In genomic region chr16:13269426-13269825, GRCm38 (mm10) we compare ENCODE assay signal across 26 mouse cellular contexts. TPM values are rescaled to one million over a fixed set of nuclear protein-coding genes. Genes with fewer than 3 reads are reported as not detected.
A peak's percentile ranks its signal among the peaks of the same experiment; 100 is the strongest.
DNase-seq lines count a peak whose midpoint lies in the region; ATAC-seq and TF ChIP-seq lines count a peak whose summit lies in the region.
"Had no signal": no experiment of that assay in that cellular context is flagged by ENCODE, and none has a peak within 500 bp of the region (broad histone marks: within the 10 kb centered on the region; RNA-seq: fewer than 3 reads in every experiment).

No protein-coding gene starts in this region.

- 56% methylated on average over 2 of the region's 2 CpGs for WGBS in embryonic facial prominence, embryonic 11.5 days
- 59% methylated on average over 2 of the region's 2 CpGs for WGBS in embryonic facial prominence, embryonic 10.5 days
- 45% methylated on average over 2 of the region's 2 CpGs for WGBS in embryonic facial prominence, embryonic 14.5 days
- WGBS in limb, embryonic 14.5 days = 64% methylated on average over 2 of the region's 2 CpGs

- H3K4me1 ChIP-seq in embryonic facial prominence, embryonic 11.5 days (ENCODE audit: control insufficient read depth, insufficient read depth, low read length) = no peaks in the 10 kb centered on the region
- H3K4me1 ChIP-seq in embryonic facial prominence, embryonic 10.5 days = peaks cover 9% of the 10 kb centered on the region
- no peaks in the 10 kb centered on the region for H3K4me1 ChIP-seq in ES-E14 (ENCODE audit: control insufficient read depth in 2 of 2, insufficient read depth in 2 of 2, low read length in 2 of 2, poor library complexity in 1 of 2)
- no peaks in the 10 kb centered on the region for H3K4me1 ChIP-seq in embryonic facial prominence, embryonic 14.5 days (ENCODE audit: control insufficient read depth, insufficient read depth, low read length)
- no peaks in the 10 kb centered on the region for H3K4me1 ChIP-seq in limb, embryonic 14.5 days (ENCODE audit: control insufficient read depth, insufficient read depth, low read length)
- H3K4me1 ChIP-seq: intestine, embryonic 15.5 days had no signal

- no peak overlapping the region for H3K9ac ChIP-seq in embryonic facial prominence, embryonic 11.5 days (replicated peaks; ENCODE audit: low read length)
- H3K9ac ChIP-seq in ES-E14 (ENCODE audit: insufficient read depth, low read depth, low read length, poor library complexity, severe bottlenecking) = 0 out of 2 replicates have a peak overlapping the region, but pooled peaks have one; percentile 3
- no peak overlapping the region for H3K9ac ChIP-seq in embryonic facial prominence, embryonic 14.5 days (ENCODE audit: low read depth, low read length)
- H3K9ac ChIP-seq in limb, embryonic 14.5 days (ENCODE audit: low read depth, low read length, severe bottlenecking) = no peak overlapping the region
- H3K9ac ChIP-seq: forebrain, embryonic 13.5 days; forebrain, postnatal 0 days; heart, embryonic 12.5 days; heart, embryonic 15.5 days; hindbrain, embryonic 13.5 days; intestine, embryonic 15.5 days had no signal

- no peak overlapping the region for H3K4me2 ChIP-seq in embryonic facial prominence, embryonic 11.5 days (ENCODE audit: low read depth, low read length)
- no peak overlapping the region for H3K4me2 ChIP-seq in embryonic facial prominence, embryonic 14.5 days (ENCODE audit: low read depth, low read length)
- no peak overlapping the region for H3K4me2 ChIP-seq in limb, embryonic 14.5 days (replicated peaks; ENCODE audit: low read depth, low read length, severe bottlenecking)
- H3K4me2 ChIP-seq: forebrain, embryonic 13.5 days; heart, embryonic 12.5 days; heart, embryonic 15.5 days; hindbrain, embryonic 13.5 days; intestine, embryonic 15.5 days had no signal

- no peaks in the 10 kb centered on the region for H3K36me3 ChIP-seq in embryonic facial prominence, embryonic 11.5 days (replicated peaks; ENCODE audit: control insufficient read depth, insufficient read depth, low read depth, low read length)
- peaks cover 69% of the 10 kb centered on the region for H3K36me3 ChIP-seq in embryonic facial prominence, embryonic 10.5 days (replicated peaks)
- H3K36me3 ChIP-seq in ES-E14 (ENCODE audit: control insufficient read depth, insufficient read depth, low read length, poor library complexity, severe bottlenecking) = peaks cover 12% of the 10 kb centered on the region; the same call in 1 of the 2 replicates
- peaks cover 21% of the 10 kb centered on the region for H3K36me3 ChIP-seq in embryonic facial prominence, embryonic 14.5 days (ENCODE audit: control insufficient read depth, insufficient read depth, low read length)
- peaks cover 20% of the 10 kb centered on the region for H3K36me3 ChIP-seq in limb, embryonic 14.5 days (ENCODE audit: control insufficient read depth, insufficient read depth, low read length)

- ATAC-seq in embryonic facial prominence, embryonic 11.5 days (replicated peaks; ENCODE audit: insufficient number of reproducible peaks, low FRiP score, low TSS enrichment, low read depth) = no peak
- ATAC-seq in embryonic facial prominence, embryonic 14.5 days (ENCODE audit: low read depth) = no peak
- ATAC-seq in limb, embryonic 14.5 days (ENCODE audit: low FRiP score, low read depth) = no peak
- ATAC-seq: forebrain, embryonic 13.5 days; forebrain, postnatal 0 days; hindbrain, embryonic 16.5 days; intestine, embryonic 15.5 days; Patski had no signal

- in situ Hi-C loops in ES-E14 (cut with MboI; ENCODE audit: low sequenced_read_pairs in 2 of 2, unreplicated experiment in 2 of 2) = no loop called here

- H3K27ac ChIP-seq in embryonic facial prominence, embryonic 11.5 days (replicated peaks; ENCODE audit: low read depth, low read length) = no peak overlapping the region
- H3K27ac ChIP-seq in embryonic facial prominence, embryonic 10.5 days (replicated peaks) = no peak overlapping the region
- no peak overlapping the region for H3K27ac ChIP-seq in ES-E14 (ENCODE audit: insufficient read depth, low read depth, low read length, poor library complexity, severe bottlenecking)
- no peak overlapping the region for H3K27ac ChIP-seq in embryonic facial prominence, embryonic 14.5 days (replicated peaks; ENCODE audit: low read depth, low read length)
- no peak overlapping the region for H3K27ac ChIP-seq in limb, embryonic 14.5 days (replicated peaks; ENCODE audit: low read depth, low read length)
- H3K27ac ChIP-seq: forebrain, embryonic 10.5 days; forebrain, embryonic 13.5 days; heart, embryonic 15.5 days; hindbrain, embryonic 10.5 days; hindbrain, embryonic 13.5 days; intestine, embryonic 15.5 days had no signal

- DNase-seq in embryonic facial prominence, embryonic 11.5 days (ENCODE audit: low spot score) = peak; percentile 36
- no peak for DNase-seq in embryonic facial prominence, embryonic 10.5 days (ENCODE audit: low spot score)
- no peak for DNase-seq in ES-E14 (ENCODE audit: low read depth, low spot score)
- DNase-seq in embryonic facial prominence, embryonic 14.5 days (ENCODE audit: low spot score) = peak; percentile 63
- peak; percentile 9 for DNase-seq in limb, embryonic 14.5 days (ENCODE audit: low spot score)
- DNase-seq in layer of hippocampus, postnatal 10 days (ENCODE audit: low spot score in 2 of 2) = no peak
- DNase-seq in adrenal gland, adult 8-10 months = no peak
- DNase-seq: adrenal gland, postnatal 25 days; cerebellum, adult 2 months; cerebellum, adult 9-11 months; cerebellum, postnatal 25 days; forebrain, postnatal 0 days; gastrocnemius, postnatal 14 days; heart, adult 18-20 months; heart, postnatal 10 days; heart, postnatal 36 days; kidney, adult 11 months had no signal

- no peak for TF ChIP-seq POLR2A in limb, embryonic 14.5 days (IDR thresholded peaks at IDR 0.05; ENCODE audit: borderline replicate concordance, extremely low read depth, insufficient read depth, insufficient read length)

- no peak overlapping the region for H3K4me3 ChIP-seq in embryonic facial prominence, embryonic 11.5 days (ENCODE audit: low read depth, low read length)
- H3K4me3 ChIP-seq in embryonic facial prominence, embryonic 10.5 days = no peak overlapping the region
- H3K4me3 ChIP-seq in ES-E14 (ENCODE audit: insufficient read depth in 1 of 2, low read depth in 1 of 2, low read length in 2 of 2, poor library complexity in 1 of 2, severe bottlenecking in 1 of 2) = no peak overlapping the region
- H3K4me3 ChIP-seq in embryonic facial prominence, embryonic 14.5 days (ENCODE audit: low read depth, low read length) = no peak overlapping the region
- no peak overlapping the region for H3K4me3 ChIP-seq in limb, embryonic 14.5 days (replicated peaks; ENCODE audit: low read length)
- H3K4me3 ChIP-seq: forebrain, embryonic 10.5 days; forebrain, embryonic 13.5 days; heart, embryonic 12.5 days; heart, embryonic 15.5 days; hindbrain, embryonic 10.5 days; hindbrain, embryonic 13.5 days; intestine, embryonic 15.5 days had no signal

- H3K9me3 ChIP-seq in embryonic facial prominence, embryonic 11.5 days (replicated peaks; ENCODE audit: control insufficient read depth, low read length) = no peaks in the 10 kb centered on the region
- H3K9me3 ChIP-seq in embryonic facial prominence, embryonic 10.5 days = peaks cover 4% of the 10 kb centered on the region; the same call in 1 of the 2 replicates
- H3K9me3 ChIP-seq in ES-E14 (ENCODE audit: control insufficient read depth, insufficient read depth, low read depth, low read length) = no peaks in the 10 kb centered on the region
- 0 out of 2 replicates have a peak, but pooled peaks cover 3% of the 10 kb centered on the region for H3K9me3 ChIP-seq in embryonic facial prominence, embryonic 14.5 days (ENCODE audit: control insufficient read depth, low read length)
- no peaks in the 10 kb centered on the region for H3K9me3 ChIP-seq in limb, embryonic 14.5 days (ENCODE audit: control insufficient read depth, low read length)
- H3K9me3 ChIP-seq: forebrain, embryonic 13.5 days; heart, embryonic 15.5 days; hindbrain, embryonic 13.5 days; intestine, embryonic 15.5 days had no signal

- no peaks in the 10 kb centered on the region for H3K27me3 ChIP-seq in embryonic facial prominence, embryonic 11.5 days (ENCODE audit: control insufficient read depth, insufficient read depth, low read length)
- H3K27me3 ChIP-seq in embryonic facial prominence, embryonic 10.5 days (replicated peaks; ENCODE audit: low read depth, poor library complexity, severe bottlenecking) = no peaks in the 10 kb centered on the region
- no peaks in the 10 kb centered on the region for H3K27me3 ChIP-seq in embryonic facial prominence, embryonic 14.5 days (replicated peaks; ENCODE audit: control insufficient read depth, insufficient read depth, low read length)
- no peaks in the 10 kb centered on the region for H3K27me3 ChIP-seq in limb, embryonic 14.5 days (ENCODE audit: control insufficient read depth, insufficient read depth, low read length)
- H3K27me3 ChIP-seq: forebrain, embryonic 13.5 days; heart, embryonic 12.5 days; heart, embryonic 15.5 days; hindbrain, embryonic 13.5 days; intestine, embryonic 15.5 days; Patski had no signal

TF ChIP-seq in ES-E14, 5 proteins besides CTCF, POLR2A, EP300 and RAD21:
- TF ChIP-seq MAFK (IDR thresholded peaks at IDR 0.05; ENCODE audit: insufficient read depth, low read depth, low read length) (no peak), ZNF384 (IDR thresholded peaks at IDR 0.05; ENCODE audit: low read depth, low read length) (no peak), ZC3H11A (IDR thresholded peaks at IDR 0.05; ENCODE audit: borderline replicate concordance, low read depth, low read length) (no peak), HCFC1 (IDR thresholded peaks at IDR 0.05; ENCODE audit: borderline replicate concordance, insufficient read depth, low read length) (no peak), CHD2 (IDR thresholded peaks at IDR 0.05; ENCODE audit: low read depth, low read length) (no peak)

RNA-seq across cellular contexts. Expression of gene Mrtfb, which starts 13.1 kb away (rescaled TPM):
- polyA plus RNA-seq in embryonic facial prominence, embryonic 11.5 days (2014; fragmentation: Nextera tagmentation; extraction: Ambion mirVana) = 25.2 and 26.2 TPM in 2 replicates
- 21.3 and 22.2 TPM in 2 replicates for polyA plus RNA-seq in embryonic facial prominence, embryonic 10.5 days (2016; fragmentation: Nextera tagmentation; extraction: Ambion mirVana)
- 8.3 and 9.6 TPM in 2 replicates for total RNA-seq in ES-E14 (2012; rRNA removed)
- polyA plus RNA-seq in embryonic facial prominence, embryonic 14.5 days (2014; fragmentation: Nextera tagmentation; extraction: Ambion mirVana) = 22.5 and 24.5 TPM in 2 replicates
- polyA plus RNA-seq in limb, embryonic 14.5 days (2012; rRNA removed) = 11.8 and 12.6 TPM in 2 replicates
- 26.0 and 31.8 TPM in 2 replicates for polyA plus RNA-seq in limb, embryonic 14.5 days (2014; fragmentation: Nextera tagmentation; extraction: Ambion mirVana)
- total RNA-seq in layer of hippocampus, postnatal 10 days (2021) = 100 to 1,000 TPM in 1 of 2 experiments, 10 to 100 TPM in 1; 92.1 to 104 TPM
- 10 to 100 TPM; 34.6 to 58.6 (median 46.5) TPM for total RNA-seq in adrenal gland, adult 8-10 months (2022)

Comparison
In these comparisons a context has a peak if more than half of its experiments do, and no peak if none do; other contexts are left out.
1. DNase-seq: peak in embryonic facial prominence, embryonic 11.5 days (single experiment), embryonic facial prominence, embryonic 14.5 days (single experiment) and limb, embryonic 14.5 days (single experiment); none in embryonic facial prominence, embryonic 10.5 days (single experiment), ES-E14 (single experiment), layer of hippocampus, postnatal 10 days (0 of 2) and adrenal gland, adult 8-10 months (single experiment).